Mouse (Mus musculus): ENCODE measurements around the gene Dhx15. TPM values are rescaled to one million over a fixed set of nuclear protein-coding genes. Genes with fewer than 3 reads are reported as not detected.

Dhx15 gene
- total RNA-seq, 2 experiments from 2014 or later = 87.0 to 93.2 TPM

DNA sequence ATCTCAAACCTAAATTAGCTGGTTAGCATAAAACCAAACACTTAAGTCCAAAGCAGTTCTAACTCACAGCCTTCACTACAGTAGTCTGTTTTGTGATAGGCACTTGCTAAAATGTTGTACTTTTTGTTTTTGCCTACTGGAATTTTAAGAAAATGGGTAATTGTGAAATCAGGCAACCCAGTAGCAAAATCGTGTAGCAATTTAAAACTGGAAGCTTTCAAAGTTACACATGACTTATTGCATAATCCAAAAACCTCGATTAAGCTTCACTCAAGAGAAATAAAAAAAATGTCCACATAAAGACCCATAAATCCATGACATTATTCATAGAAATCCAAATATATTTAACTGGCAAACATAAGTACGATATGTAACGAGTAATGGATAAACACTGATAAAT is 43.2 kb downstream of the Dhx15 start:
- no peak for DNase-seq (ENCODE audit: extremely low spot score in 1 of 2, low spot score in 1 of 2)

DNA sequence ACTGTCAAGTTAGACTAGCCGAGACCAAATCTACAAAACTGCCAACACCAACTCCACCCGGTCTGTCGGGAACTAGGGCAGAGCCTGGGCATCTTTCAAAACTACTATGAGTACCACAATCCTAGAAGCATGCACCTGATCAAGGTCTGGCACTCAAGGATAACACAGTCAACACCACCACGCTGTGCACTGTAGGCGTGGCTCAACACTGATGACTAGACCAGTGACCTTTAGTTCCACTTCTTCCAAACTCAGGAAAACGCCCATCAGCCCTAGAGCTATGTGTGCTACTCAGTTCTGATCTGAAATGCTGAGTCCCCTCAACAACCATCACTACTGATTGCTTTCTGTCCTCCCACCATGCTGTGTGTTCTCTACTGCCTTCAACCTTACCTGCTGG is 44.6 kb downstream of the Dhx15 start:
- DNase-seq (ENCODE audit: extremely low spot score in 1 of 2, low spot score in 1 of 2) = no peak

DNA sequence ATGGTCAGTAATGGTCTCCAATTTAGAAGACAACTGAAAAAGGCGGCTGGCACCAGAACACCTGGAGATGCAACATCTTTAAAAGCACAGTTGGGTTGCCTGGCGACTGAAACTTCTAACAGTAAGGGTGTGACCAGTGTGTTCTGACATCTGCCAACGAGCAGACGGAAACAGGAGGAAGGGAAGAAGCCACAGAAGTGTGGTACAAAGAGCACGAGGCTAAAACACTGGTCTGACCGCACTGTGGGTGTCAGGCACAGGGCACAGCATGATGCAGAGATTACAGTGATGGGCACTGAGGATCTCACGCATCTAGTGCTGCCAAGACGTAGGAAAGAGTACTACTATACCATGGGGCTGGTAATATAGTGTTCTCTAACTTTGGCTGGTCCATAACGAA is 48.4 kb downstream of the Dhx15 start:
- no peak for DNase-seq (ENCODE audit: extremely low spot score in 1 of 2, low spot score in 1 of 2)

DNA sequence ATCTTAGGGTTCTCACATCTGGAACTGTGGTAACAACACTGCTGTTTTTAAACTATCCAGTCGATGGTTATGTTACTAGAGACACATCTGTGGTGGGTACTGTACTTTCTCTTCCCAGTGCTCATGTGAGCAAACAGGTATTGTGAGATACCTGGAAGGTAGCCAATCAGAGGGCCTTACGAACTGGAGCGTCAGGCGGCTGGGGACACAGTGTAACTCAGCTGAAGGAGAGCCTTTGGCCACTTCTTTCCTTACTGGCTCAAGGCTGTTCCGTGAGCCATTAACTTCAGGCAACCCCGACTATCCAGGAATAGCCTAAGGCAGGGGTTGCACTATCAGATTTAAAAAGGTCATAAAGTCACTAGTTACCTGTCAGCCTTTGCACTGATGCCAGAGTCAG is 51.5 kb downstream of the Dhx15 start:
- DNase-seq (ENCODE audit: extremely low spot score in 1 of 2, low spot score in 1 of 2) = no peak

DNA sequence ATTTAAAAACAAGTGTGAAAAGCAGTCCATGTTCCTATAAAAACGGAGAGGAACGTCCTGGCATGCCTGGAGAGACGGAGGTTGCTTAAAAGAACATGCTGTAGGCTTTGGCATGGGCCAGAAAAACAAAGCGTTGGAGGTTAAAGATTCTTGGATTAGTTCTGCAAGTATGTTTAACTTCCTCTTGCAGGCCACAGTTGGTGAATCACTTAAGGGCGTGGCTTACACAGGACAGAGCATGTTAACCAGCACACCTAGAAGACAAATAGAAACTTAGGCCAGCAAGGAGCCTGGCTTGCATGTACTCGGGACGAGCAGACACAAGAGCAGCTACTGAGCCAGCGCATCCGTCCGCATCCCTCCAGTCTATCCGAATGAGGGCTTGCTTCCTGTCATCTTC is 52.2 kb downstream of the Dhx15 start:
- DNase-seq (ENCODE audit: extremely low spot score in 1 of 2, low spot score in 1 of 2) = no peak

DNA sequence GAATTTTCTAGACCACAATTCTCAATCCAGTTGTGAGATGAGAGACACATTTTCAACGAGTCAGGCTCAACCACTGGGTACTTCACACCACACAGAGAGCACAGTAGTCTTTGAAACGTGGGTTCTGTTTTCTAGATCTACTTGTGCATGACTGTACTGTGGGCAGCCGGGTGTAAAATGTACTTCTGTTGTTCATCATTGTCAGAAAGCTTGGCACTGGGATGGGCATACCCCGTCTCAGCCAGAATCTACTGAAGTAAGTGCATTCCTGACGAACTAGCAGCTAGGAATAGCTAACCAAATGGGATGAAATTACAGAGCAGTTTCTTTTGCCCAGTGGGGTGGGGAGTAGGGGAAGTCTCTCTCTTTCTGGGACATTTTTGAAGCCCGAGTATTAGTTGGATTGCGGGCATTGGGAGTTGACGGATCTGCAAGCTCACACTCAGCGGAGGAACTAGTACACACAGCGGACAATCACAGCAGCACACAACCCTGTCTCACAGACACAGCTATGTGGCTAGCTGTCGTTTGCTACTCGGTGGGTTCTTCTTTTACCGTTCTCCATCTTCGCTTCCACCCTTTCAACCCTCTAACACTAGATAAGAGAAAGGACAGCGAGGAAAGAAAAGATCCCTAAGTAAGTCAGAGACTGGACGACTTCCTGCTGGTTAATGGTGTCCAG is 54.7 kb downstream of the Dhx15 start:
- DNase-seq (ENCODE audit: extremely low spot score in 1 of 2, low spot score in 1 of 2) = no peak

DNA sequence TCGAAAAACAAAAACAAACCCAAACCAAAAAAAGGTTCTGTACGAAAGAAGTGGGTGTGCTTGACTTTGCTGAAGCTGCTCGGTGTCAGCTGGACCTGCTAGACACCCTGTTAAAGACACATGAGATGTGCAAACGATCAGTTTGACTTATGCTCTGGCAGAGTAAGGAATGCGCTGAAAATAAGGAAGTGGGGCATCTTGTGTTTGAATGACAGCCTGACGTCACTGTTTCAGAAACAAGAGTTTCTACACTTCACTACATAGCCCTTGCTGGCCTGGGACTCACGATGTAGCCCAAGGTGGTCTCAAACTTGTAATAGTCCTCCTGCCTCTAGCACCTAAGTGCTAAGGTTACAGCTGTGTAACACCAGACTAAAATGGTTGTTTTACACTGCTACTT is 57.5 kb downstream of the Dhx15 start:
- no peak for DNase-seq (ENCODE audit: extremely low spot score in 1 of 2, low spot score in 1 of 2)

DNA sequence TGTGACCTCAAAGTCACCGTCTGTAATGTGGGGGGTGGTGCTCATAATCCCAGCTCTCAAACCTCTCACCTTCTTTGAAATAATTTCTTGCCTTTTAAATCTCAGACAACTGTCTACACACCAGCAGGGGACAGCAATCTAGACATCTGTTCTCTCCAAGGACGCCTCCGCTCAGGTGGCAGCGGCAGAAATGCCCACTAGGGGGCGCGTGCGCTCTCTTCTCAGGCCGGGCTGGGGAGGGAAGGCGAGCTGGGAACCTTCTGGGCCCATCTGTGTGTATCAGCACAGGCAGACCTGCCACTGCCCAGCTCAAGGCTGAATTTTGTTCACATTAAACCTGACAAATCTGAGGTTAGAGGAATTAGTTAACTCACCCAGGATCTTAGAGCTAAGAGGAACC is 58.2 kb downstream of the Dhx15 start:
- peak in 1 of 2 experiments; percentile 56 for DNase-seq (ENCODE audit: extremely low spot score in 1 of 2, low spot score in 1 of 2)

DNA sequence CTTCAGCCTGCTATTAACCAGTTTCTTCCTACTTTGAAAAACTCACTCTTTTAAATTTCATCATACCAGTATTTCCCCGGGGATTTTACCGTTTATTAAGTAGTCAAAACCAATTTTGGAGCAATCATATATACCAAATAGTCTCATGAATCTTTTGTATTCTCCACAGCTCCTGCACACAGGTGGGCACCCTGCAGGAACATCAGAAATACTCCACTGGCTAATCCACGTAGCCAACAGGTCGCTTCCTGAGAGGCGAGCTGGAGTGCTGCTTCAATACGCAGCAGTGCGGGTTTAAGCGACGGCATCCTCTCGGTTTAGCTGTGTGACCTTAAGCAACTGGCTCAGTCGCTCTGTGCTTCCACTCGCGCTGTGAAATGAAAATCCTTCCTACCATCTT is 58.9 kb downstream of the Dhx15 start:
- DNase-seq (ENCODE audit: extremely low spot score in 1 of 2, low spot score in 1 of 2) = no peak

DNA sequence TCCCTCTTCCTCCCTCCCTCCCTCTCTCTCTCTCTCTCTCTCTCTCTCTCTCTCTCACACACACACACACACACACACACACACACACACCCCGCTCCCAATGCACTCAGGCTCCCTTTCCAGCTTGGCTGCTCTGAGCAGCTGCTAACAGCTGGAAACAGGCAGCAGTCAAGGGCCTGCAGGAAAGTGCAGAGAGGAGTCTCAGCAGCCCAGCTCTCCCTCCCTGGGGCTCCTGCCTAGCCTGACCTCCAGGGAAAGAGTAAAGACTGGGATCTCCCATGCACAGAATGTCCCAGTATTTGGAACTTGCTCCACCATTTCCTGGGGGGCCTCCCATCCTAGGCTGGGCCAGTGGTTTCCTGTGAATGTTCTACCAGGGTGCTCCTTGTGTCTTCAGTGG is 59.8 kb downstream of the Dhx15 start:
- no peak for DNase-seq (ENCODE audit: extremely low spot score in 1 of 2, low spot score in 1 of 2)

DNA sequence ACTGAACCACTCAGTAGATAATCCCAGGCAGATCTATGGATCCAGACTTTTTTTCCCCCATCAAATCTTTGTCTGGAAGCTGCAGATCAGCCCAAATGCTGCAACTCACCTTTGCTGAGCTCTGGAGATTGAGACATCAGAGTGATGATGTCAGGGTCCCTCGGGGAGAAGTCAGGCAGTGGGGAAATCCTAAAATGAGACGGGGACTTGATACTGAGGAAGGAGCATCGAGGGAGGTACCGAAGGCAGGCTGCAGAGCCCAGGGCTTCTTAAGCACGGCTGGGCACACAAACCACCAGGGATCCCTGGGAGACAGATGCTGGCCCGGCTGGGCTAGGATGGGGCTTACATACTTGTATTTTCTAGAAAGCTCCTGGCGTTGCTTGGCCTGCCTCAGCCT is 64.1 kb downstream of the Dhx15 start:
- no peak for DNase-seq (ENCODE audit: extremely low spot score in 1 of 2, low spot score in 1 of 2)

DNA sequence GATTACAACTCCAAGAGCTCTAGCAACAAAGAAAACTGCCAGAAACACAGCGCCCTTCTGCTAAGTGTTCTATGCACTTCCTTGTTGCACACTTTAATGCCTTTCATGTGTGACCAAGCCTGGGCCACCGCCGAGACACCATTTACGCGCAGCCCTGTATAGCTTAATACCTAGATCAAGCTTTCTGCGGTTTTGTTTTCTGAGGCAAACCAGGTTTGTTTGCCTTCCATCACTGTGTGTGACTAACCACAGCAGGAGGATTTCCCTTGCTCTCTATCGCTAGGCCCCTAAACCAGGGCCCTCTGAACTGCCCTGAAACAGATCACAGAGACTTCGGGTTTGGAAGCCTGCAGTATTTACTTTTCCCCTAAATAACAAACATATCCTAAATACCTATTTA is 64.5 kb downstream of the Dhx15 start:
- no peak for DNase-seq (ENCODE audit: extremely low spot score in 1 of 2, low spot score in 1 of 2)

DNA sequence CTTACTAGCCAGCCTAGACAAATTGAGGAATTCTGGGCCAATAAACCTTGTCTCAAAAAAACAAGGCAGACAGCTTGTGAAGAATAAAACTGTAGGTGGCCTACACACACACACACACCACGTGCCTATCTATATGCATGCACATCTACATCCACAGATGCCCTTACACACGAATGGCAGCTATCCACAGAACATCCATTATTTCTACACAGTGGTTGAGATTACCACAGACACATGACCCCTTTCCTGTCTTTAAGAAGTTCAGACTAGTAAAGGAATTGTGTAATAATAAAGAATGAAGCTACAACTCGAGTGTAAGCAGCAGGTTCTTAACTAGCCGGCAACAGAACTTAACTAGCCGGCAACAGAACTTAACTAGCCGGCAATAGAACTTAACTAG is 68.2 kb downstream of the Dhx15 start:
- DNase-seq (ENCODE audit: extremely low spot score in 1 of 2, low spot score in 1 of 2) = no peak

DNA sequence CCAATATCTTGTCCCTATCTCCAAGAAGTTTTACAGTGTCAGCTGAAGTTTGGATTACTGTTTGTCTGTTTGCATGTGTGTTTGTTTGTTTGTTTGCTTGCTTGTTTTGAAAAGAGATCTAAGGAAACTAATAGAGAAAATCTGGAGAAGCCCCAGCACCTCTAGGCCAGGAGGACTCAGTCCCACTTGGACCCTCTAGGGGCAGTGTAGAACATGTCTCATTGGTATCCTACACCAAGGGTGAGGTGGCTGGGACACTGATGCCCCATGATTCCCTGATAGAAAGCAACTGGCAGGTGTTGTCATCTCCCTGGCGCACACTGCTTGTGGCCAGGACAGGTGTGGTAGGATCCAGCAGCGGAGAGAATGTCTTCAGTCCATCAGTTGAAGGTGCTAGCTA is 70.5 kb downstream of the Dhx15 start:
- DNase-seq (ENCODE audit: extremely low spot score in 1 of 2, low spot score in 1 of 2) = no peak

DNA sequence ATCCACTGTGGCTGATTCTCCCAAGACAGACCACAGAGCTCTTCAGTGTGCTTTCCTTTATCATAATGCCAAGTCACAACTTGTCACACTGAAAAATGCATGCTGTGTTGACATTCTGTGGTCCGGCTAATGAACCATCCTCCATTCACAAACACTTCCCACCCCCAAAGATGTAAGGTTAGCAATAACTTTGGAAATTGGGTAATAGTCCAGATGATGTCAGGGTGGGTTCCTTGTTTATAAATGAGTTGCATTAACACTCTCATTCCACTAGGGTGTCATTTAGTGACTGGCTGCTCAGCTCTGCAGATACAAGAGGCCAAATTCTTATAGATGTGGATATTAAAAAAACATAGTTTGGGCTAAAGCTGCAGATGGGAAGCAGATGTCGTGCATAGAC is 71.1 kb downstream of the Dhx15 start:
- DNase-seq (ENCODE audit: extremely low spot score in 1 of 2, low spot score in 1 of 2) = no peak

DNA sequence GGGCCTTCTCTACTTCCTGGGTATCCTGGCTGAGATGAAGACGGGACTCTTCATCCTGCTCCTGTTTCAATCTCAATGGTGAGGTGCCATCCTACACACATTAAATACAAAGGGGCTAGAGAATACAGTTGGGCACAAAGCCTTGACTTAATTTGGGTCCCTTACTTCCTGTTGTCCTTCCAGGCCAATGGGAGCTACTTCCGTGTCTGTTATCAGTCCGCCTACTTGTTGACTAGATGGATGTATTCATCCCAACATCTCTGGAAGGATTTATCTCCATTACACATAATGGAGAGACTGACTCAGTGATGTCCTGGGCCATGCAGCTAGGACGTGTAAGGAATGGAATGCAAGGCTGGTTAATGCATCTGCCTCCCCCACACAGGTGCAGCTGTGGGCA is 72.5 kb downstream of the Dhx15 start:
- DNase-seq (ENCODE audit: extremely low spot score in 1 of 2, low spot score in 1 of 2) = no peak

DNA sequence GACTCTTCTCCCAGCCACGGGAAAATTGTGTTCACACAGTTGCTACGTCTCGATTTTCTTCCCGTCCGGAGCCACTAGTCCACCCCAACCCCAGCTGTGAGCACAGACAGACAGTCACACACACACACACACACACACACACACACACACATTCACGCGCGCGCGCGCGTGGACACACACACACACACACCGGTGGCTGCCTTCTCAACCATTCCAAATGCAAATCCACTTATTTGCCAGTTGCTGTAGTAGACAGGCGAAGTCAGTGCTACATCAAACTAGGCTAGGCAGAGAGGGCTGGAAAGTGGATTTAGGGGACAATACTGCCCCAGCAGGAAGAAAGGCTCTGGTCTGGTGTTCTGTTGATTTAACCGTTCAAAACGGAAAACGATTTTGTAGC is 73.9 kb downstream of the Dhx15 start:
- peak in 1 of 2 experiments; percentile 24 for DNase-seq (ENCODE audit: extremely low spot score in 1 of 2, low spot score in 1 of 2)

DNA sequence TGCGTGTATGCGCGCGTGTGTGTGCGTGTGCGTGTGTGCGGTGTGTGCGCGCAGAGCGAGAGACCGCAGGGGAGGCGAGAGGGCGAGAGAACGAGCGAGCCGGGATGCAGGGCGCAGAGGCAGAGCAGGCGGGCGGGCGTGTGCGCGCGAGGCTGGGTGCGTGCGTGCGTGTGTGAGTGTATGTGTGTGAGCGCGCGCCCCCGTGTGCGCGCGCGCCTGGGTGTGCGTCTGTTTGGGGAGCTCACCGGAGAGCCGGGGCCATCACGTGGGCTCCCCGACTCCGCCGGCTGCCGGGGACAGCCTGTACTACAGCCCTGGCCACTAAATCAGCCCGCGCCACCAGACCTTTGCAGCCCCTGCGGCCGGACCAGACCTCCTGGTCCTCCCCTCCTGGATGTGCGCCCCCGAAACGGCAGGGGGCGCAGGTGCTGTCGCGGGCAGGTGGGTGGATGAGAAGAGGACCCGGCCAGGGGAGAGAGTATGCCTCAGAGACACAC is 74.4 kb downstream of the Dhx15 start:
- DNase-seq (ENCODE audit: extremely low spot score in 1 of 2, low spot score in 1 of 2) = peak; percentile 72 to 80

DNA sequence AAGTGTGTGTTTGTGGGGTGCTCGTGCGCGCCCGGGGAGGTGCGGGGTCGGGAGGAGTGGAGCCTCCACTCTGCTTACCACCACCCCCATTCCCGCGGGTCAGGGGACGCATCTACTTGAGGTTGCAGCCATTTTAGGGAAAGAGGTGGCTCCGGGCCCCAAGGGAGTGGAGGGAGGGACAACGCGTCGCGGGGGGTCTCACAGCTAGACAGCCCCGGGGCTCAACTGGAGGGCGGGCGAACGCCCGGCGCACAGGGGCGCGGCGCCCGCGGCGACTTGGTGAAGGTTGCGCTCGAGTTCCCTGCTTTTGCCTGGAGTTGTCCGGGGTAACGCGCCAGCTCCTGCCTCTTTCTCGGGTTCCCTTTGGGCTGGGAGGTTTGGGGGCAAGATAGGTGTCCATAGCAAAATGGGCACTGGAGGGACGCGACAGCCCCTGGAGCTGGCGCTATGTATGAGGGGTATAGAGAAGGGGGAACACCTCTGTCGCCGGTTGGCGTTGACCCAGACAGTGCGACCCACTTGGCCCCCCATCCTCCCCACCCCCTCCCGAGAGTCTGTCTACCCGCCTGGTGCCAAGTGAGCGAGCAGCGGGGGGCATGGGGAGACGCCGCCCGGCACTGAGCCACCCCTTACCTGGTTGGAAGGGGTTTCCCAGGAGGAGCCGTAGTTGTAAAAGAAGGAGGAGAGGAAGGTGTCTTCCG is 75.4 kb downstream of the Dhx15 start:
- peak in 1 of 2 experiments; percentile 34 for DNase-seq (ENCODE audit: extremely low spot score in 1 of 2, low spot score in 1 of 2)

DNA sequence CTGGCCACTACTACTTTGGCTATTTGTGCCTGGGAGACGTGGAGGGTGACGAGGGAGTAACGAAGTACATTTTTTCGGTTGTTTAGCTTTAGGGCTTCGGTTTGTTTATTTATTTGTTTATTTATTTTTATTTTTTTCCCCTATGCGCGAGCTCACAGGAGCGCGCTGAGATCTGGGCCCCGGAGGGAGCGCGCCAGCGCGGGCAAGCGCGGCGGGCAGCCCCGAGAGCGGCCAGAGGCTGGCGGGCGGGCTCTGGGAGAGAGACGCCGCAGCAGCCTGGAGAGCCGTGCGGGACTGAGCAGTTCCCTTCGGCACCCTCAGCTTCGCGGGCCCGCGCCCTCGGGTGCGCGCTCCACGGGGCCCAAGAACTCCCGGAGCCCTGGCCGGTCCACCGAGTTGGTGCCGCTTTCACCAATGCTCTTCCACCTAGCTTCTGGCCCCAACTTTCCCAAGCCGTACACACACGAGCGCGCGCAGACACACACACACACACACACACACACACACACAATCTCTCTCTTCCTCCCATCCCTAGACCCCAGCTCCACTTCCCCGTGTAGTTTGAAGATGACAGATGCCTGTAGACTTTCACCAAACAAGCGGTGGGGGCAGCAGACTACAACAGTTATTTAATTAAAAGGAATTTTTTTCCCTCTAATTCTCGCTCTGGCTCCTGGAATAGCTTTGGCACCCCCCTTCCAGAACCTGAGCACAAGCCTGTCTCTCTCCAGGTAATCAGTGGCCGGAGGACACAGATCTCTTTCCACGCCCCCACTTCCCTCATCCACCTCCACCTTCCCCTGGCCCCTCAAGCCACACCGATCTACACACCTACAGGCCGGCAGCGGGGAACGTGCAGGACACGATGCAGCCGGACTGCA is 76.2 kb downstream of the Dhx15 start:
- DNase-seq (ENCODE audit: extremely low spot score in 1 of 2, low spot score in 1 of 2) = peak; percentile 29 to 59
